Mouse (Mus musculus): ENCODE measurements around the gene Fscn3.
A peak's percentile ranks its signal among the peaks of the same experiment; 100 is the strongest.

Fscn3 gene

GRCm38 (mm10) chr6:28428290-28428689 is 701 bp downstream of the Fscn3 start, which contains the start of gene Gcc1:
TSS of gene Gcc1 (minus strand) at chr6:28428390.
- no peak for DNase-seq

- DNase-seq = no peak
Observed at GRCm38 (mm10) chr6:28429870-28430269, 2.3 kb downstream of the Fscn3 start.

- no peak for DNase-seq
Observed at GRCm38 (mm10) chr6:28430795-28431537, 3.4 kb downstream of the Fscn3 start.

GRCm38 (mm10) chr6:28431538-28431855 is 3.9 kb downstream of the Fscn3 start:
- no peak for DNase-seq

- DNase-seq = no peak
Observed at GRCm38 (mm10) chr6:28447937-28448336, 20.3 kb downstream of the Fscn3 start.

GRCm38 (mm10) chr6:28449253-28449652 is 21.7 kb downstream of the Fscn3 start, which contains the start of gene Pax4:
TSS of gene Pax4 (minus strand) at chr6:28449353.
- no peak for DNase-seq

- no peak for DNase-seq
Observed at GRCm38 (mm10) chr6:28450481-28450880, 22.9 kb downstream of the Fscn3 start.

GRCm38 (mm10) chr6:28450977-28451376 is 23.4 kb downstream of the Fscn3 start:
- no peak for DNase-seq

- DNase-seq = no peak
Observed at GRCm38 (mm10) chr6:28459221-28459668, 31.7 kb downstream of the Fscn3 start.

GRCm38 (mm10) chr6:28460534-28460933 is 32.9 kb downstream of the Fscn3 start:
- DNase-seq = peak; percentile 79

GRCm38 (mm10) chr6:28464630-28465029 is 37.0 kb downstream of the Fscn3 start:
- DNase-seq = no peak

GRCm38 (mm10) chr6:28470017-28470602 is 42.5 kb downstream of the Fscn3 start:
- peak; percentile 49 for DNase-seq

- DNase-seq = no peak
Observed at GRCm38 (mm10) chr6:28470621-28471020, 43.0 kb downstream of the Fscn3 start.

GRCm38 (mm10) chr6:28471284-28472035 is 43.9 kb downstream of the Fscn3 start:
- no peak for DNase-seq

- DNase-seq = no peak
Observed at GRCm38 (mm10) chr6:28474211-28474610, 46.6 kb downstream of the Fscn3 start.

- no peak for DNase-seq
Observed at GRCm38 (mm10) chr6:28474839-28475238, 47.2 kb downstream of the Fscn3 start, which contains the start of gene Snd1. TSS of gene Snd1 (plus strand) at chr6:28475139.

GRCm38 (mm10) chr6:28479865-28480751 is 52.5 kb downstream of the Fscn3 start:
- peak; percentile 100 for DNase-seq

- peak; percentile 55 for DNase-seq
Observed at GRCm38 (mm10) chr6:28480752-28481492, 53.3 kb downstream of the Fscn3 start.

- DNase-seq = no peak
Observed at GRCm38 (mm10) chr6:28482711-28483315, 55.2 kb downstream of the Fscn3 start.

- no peak for DNase-seq
Observed at GRCm38 (mm10) chr6:28486008-28486407, 58.4 kb downstream of the Fscn3 start.

- DNase-seq = no peak
Observed at GRCm38 (mm10) chr6:28486471-28486870, 58.9 kb downstream of the Fscn3 start.
